Mouse (Mus musculus): ENCODE measurements at regions not wholly inside any gene's neighbourhood (a gene's known extent, or its start where the extent isn't known, plus 50 kb on each side); places are given as distances from the start of the nearest gene placed in this dataset.
A peak's percentile ranks its signal among the peaks of the same experiment; 100 is the strongest.

GRCm38 (mm10) chr1:137428110-137428509 lies 467.9 kb upstream of the Nr5a2 start:
- DNase-seq (ENCODE audit: low spot score) = no peak

DNA sequence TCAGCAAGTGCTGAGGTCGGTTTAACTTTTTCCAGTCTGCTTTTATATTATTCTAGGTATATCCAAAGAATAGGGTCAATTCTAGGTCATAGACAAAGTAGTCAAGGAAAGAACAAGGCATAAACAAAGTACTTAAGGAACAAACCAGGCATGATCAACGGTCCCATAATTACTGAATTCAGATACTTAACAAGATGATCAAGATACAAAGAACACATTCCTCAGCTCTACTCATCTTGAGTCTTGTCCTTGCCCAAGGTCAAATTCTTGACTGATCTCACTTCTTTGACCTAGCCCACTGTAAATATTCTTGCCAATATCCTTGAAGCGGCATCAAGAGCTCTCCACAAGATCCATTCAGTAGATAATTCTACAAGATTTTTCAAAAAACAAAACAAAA lies 458.1 kb upstream of the Nr5a2 start:
- no peak for DNase-seq (ENCODE audit: low spot score)

- DNase-seq (ENCODE audit: low spot score) = no peak
Measured at GRCm38 (mm10) chr1:137396736-137397135, 436.5 kb upstream of the Nr5a2 start.

DNA sequence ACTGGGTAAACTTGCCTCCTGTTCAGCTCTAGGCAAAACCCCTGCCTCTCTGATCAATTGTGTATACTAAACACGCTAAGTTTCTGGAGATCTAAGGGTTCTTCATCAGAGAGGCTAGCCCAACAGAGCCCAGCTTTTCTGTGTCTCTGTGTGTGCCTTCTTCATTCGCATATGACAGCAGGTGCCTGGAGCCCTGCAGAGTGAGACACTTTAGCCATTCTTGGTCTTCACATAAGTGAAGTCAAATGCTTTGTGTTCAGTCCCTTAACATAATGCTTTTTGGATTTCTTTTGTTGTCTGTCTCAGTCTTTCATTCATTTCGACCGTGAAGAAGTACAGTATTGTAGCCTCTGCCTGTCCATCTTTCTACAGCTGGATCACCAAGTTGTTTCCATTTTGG lies 427.3 kb upstream of the Nr5a2 start:
- DNase-seq (ENCODE audit: low spot score) = no peak

DNA sequence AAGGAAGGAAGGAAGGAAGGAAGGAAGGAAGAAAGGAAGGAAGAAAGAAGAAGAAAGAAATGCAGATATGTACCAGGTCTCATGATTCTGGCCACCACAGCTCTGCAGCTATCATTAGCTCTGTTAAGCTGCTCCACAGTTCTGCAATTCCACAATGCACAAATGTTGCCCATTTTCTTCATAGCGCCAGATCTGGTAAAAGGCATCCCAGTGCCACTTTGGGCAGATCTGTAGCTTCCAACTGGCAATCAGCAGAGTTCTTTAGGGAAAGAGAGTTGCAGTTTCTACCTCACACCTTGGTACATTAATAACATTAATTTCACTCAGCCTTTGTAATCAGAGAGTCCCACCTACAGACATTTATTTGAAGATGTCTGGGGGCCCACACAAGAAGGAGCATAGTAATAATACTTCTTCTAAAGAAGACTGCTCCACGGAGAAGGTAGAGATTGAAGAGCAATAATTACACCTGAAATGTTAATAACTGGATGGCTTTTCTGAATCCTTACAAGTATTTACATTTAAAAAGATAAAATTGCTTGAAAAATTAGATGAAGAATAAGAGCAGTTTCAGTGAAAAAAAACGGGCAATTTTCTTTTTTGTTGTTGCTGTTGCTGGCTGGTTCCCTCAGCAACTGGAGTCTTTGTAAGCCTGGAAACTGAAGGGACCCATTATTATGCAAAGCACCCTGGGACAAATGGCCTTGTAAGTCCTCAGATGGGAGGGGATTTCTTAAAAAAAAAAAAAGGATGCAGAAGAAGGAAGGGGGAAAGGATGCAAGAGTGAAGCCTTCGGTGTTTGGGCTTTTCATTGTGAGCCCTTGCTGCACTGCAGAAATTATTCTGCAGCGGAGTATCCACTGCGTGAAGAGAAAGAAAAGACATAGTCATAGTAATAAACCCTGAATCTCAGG lies 418.1 kb upstream of the Nr5a2 start:
- DNase-seq (ENCODE audit: low spot score) = no peak

DNA sequence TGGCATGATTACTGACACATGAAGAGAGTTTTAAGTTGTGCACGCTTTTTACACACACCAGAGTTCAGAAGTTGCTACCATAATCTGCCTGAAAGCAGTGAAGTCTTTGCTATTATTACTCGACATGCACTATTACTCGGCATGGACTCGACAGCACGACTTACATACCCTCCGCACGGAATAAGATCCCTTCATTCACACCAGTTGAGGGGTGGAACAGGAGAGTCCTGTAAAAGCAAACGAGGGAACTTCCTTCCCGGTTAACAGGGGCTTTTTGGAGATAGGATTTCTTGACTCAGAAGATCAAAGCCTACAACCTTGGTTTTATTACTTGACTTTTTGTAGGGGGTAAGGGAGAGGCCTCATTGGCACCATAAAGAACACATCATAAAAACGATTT lies 416.4 kb upstream of the Nr5a2 start:
- no peak for DNase-seq (ENCODE audit: low spot score)

DNA sequence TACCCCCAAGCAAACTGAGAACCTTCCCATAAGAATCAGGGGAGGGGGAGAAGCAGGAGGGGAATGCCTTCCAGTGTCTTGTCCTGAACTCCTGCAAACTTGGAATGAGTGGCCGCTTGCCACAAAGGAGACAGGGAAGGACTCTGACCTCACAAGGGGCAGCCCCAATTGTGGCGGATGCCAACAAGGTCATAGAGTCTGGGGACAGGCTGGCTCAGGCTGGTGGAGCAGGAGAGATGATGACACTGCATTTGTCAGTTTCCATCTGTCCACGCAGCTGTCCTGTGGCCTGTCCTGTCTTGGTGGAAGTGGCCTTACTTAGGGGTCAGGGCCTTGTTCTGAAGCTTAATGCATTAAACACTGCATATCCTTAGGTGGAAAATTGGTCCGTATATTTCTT lies 414.4 kb upstream of the Nr5a2 start:
- DNase-seq (ENCODE audit: low spot score) = no peak

- no peak for DNase-seq (ENCODE audit: low spot score)
Measured at GRCm38 (mm10) chr1:137373509-137374420, 413.5 kb upstream of the Nr5a2 start.

- no peak for DNase-seq (ENCODE audit: low spot score)
Measured at GRCm38 (mm10) chr1:137372236-137372635, 412.0 kb upstream of the Nr5a2 start.

- DNase-seq (ENCODE audit: low spot score) = no peak
Measured at GRCm38 (mm10) chr1:137364396-137364795, 404.1 kb upstream of the Nr5a2 start.

DNA sequence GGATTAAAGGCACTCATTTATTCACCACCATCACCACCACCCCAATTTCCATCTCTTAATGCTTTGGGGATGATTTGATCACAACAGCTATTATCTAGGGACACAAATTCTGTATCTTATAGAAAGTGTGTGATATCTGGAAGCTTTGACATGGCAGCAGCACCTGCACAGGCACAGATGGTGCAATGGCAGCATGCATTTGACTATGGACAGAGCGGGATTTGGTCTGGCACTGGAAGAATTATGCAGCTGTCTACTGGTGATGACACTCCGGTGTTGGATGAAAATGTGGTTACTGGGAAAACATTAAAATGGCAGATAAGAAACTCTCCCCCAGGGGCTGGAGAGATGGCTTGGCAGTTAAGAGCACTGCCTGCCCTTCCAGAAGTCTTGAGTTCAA lies 403.7 kb upstream of the Nr5a2 start:
- DNase-seq (ENCODE audit: low spot score) = no peak

GRCm38 (mm10) chr1:137363561-137363960 lies 403.3 kb upstream of the Nr5a2 start:
- no peak for DNase-seq (ENCODE audit: low spot score)

DNA sequence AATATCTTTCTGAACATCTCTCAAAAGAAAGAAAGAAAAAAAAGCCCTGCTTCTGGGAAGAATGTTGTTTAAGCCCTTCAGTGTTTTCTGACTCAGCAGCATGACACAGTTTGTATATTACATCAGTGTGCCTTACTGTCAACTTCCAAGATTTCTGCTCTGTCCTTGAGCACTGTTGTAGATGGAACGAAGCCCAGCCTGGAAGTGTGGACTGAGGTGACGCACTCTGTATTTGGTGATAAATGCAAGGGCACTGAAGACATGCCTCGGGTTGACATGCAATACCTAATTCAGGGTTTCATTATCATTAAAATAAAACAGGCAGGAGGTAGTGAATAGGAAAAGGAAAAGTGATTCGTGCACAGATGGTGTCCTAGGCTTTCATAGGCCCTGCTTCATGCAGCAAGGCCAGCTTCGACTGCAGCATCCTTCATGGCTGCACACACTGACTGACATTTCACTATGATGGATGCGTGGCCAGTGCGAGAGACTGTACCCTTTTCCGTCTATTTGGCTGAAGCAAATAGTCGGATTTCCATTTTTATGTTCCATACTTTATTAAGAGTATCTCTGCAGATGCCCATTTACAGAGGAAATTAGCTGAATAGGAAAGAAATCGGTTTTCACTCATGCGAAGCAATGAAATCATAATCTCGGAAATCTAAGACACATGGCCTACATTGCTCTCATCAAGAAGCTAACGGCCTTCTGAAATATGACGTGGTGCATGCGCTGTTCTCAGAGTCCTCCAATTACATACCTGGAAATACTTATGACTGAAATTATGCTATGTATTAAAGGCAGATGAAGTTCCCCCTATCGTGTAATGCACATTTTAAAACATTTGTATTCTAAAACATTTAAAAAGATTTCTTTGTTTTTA lies 400.7 kb upstream of the Nr5a2 start:
- DNase-seq (ENCODE audit: low spot score) = no peak

- DNase-seq (ENCODE audit: low spot score) = no peak
Measured at GRCm38 (mm10) chr1:137355941-137356512, 395.8 kb upstream of the Nr5a2 start.

DNA sequence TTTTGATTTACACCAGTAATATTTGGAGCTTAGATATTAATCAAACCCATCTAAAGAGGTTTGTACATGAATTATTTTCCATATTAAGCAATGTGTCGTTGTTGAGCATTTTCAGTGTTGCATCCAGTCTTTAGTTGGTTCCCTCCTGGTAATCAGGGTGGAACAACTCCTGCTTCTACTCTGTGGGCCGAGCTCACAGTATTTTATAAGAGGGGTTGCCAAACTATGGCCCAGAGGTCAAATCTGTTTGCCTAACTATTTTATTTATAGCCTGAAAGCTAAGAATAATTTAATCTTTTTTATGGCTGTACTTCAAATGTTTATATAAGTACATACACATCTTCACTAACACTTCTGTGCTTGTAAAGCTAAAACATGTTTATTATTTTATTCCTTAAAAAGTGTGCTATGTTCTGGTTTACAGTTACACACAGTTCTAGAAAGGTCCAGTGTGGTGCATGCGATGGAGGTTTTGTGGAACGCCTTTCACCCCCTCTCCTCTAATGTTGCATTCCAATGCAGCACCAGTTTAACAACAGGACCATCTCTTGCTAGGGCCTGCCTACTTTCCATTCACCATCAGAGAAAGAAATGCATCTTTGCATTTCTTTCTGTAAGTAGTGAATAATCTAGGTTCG lies 392.3 kb upstream of the Nr5a2 start:
- no peak for DNase-seq (ENCODE audit: low spot score)

- no peak for DNase-seq (ENCODE audit: low spot score)
Measured at GRCm38 (mm10) chr1:137334137-137334536, 373.9 kb upstream of the Nr5a2 start.

DNA sequence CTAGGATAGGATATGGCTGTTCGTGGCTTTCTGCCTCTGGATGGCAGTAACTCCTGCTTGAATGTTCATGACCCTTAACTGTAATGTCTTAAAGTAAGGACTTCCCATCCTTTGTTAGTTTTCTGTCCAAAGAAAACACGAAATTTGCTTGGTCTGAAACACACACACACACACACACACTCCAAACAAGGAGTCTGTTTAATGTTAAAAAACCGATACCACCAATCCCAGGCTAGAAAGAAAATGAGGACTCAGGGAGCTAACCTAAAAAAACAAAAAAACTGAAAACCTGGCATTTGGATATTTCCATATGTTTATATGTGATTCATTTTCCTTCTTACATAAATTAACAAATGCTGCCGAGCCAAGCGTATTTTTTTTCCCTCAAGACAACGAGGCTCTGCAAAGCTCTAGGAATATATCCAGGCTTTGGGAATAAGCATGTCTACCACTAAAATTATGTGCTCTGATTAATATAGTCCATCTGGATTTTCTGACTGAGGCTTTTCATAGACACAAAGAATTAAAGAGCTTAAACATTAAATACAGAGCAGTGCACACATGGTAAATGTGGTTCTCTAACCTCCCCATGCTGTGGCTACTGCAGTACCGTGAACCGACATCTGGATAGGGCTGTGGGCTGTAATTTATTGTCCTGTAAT lies 372.0 kb upstream of the Nr5a2 start:
- no peak for DNase-seq (ENCODE audit: low spot score)

DNA sequence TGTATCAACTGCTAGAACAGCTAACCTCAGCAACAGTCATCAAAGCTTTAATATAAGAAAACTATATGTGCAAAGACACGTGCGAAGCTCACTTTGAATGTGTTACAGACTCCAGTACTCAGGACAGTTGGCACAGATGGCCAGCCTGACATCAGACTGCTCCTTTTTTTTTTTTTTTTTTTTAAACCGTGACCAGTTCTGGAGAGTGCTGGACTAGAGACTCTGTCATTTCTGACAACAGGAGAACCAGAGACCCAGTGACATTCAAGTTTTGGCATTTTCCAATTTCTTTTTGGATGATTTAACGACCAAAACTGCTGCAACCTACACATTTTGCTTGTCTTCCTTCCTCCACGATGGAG lies 371.5 kb upstream of the Nr5a2 start:
- no peak for DNase-seq (ENCODE audit: low spot score)

GRCm38 (mm10) chr1:137330634-137331033 lies 370.4 kb upstream of the Nr5a2 start:
- peak; percentile 18 for DNase-seq (ENCODE audit: low spot score)

- no peak for DNase-seq (ENCODE audit: low spot score)
Measured at GRCm38 (mm10) chr1:137323884-137324594, 363.8 kb upstream of the Nr5a2 start.

Measured in urinary bladder, postnatal 25 days (tissue).